Mouse (Mus musculus) kidney, adult 2 months (tissue): ENCODE data around the gene Tipin. TPM values are rescaled to one million over a fixed set of nuclear protein-coding genes. Genes with fewer than 3 reads are reported as not detected.

Experiments
- DNase-seq: peaks from one replicate; pipeline ENCODE4 v3.0.0; 2021
- H3K27ac ChIP-seq: fragments of 200-500 bp; 2 replicates; pipeline ENCODE4 v1.5.1; 2012; ENCODE audit warnings: low read depth, low read length, control low read depth, inconsistent platforms; ENCODE audit not compliant: insufficient read depth
- H3K27me3 ChIP-seq: fragments of 200-500 bp; replicated peaks from 2 replicates; pipeline ENCODE4 v1.6.1; 2012; ENCODE audit warnings: mild to moderate bottlenecking, moderate library complexity, low read length, inconsistent platforms; ENCODE audit not compliant: control insufficient read depth, insufficient read depth
- H3K36me3 ChIP-seq: fragments of 200-500 bp; 2 replicates; pipeline ENCODE4 v1.6.1; 2012; ENCODE audit warnings: mild to moderate bottlenecking, moderate library complexity, low read length, inconsistent platforms; ENCODE audit not compliant: control insufficient read depth, insufficient read depth
- H3K4me1 ChIP-seq: fragments of 200-500 bp; 2 replicates; pipeline ENCODE4 v1.6.1; 2011; ENCODE audit warnings: low read length; ENCODE audit not compliant: control insufficient read depth, insufficient read depth
- H3K4me3 ChIP-seq: fragments of 200-500 bp; 2 replicates; pipeline ENCODE4 v1.5.1; 2011; ENCODE audit warnings: mild to moderate bottlenecking, low read depth, low read length, control low read depth; ENCODE audit not compliant: insufficient read depth
- CTCF ChIP-seq: fragments of 200-500 bp; conservative IDR thresholded peaks from 2 replicates; pipeline ENCODE4 v1.5.1; 2011; ENCODE audit warnings: low read depth, mild to moderate bottlenecking, control low read depth, low read length, moderate library complexity, mixed read lengths; ENCODE audit not compliant: insufficient read depth, insufficient read length
- POLR2A ChIP-seq: fragments of 200-500 bp; IDR thresholded peaks from one replicate; pipeline ENCODE4 v1.6.1; 2011; ENCODE audit warnings: low read depth, low read length, control low read depth
- WGBS: fragments of 180-500 bp; shearing (Covaris S2); methylation state at CpG from one replicate; pipeline ENCODE4 v1.1.7; 2018; 5-methylcytosine and 5-hydroxymethylcytosine counted together
- polyA plus RNA-seq: library from polyadenylated mRNA; depleted of rRNA; stranded (reverse); fragments of >200 nt; gene quantifications from 2 replicates; pipeline ENCODE4 v1.2.3, GENCODE M21; 2012; rRNA removed

Gene Tipin
- polyA plus RNA-seq, 1 experiment: 5.5 TPM

DNA sequence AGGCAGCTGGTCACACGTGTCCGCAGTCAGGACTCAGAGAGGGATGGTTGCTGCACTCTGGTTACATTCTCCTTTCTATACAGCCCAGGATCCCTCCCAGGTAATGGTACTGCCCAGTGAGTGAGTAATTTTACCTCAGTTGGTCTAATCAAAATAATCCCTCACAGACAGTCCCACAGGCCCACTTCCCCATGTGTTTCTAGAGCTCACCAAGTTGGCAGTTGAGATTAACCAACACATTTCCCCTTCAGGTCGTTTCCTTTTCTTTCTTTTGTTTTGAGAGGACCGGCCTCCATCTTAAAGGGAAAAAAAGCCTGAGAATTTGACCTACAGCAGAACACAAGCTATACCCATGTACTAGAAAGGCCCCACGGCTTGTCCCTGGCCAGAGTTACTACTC lies 64.5 kb downstream of the Tipin start:
- Histone ChIP-seq H3K36me3 (no peaks in the 10 kb centered on the region), H3K4me3 (no peak overlapping the region), H3K4me1 (no peaks in the 10 kb centered on the region), H3K27ac (no peak overlapping the region), H3K27me3 (no peaks in the 10 kb centered on the region)
- TF ChIP-seq CTCF: no peak
- TF ChIP-seq POLR2A: no peak
- DNase-seq: no peak
- WGBS: 61% methylated on average over 5 of the region's 5 CpGs

DNA sequence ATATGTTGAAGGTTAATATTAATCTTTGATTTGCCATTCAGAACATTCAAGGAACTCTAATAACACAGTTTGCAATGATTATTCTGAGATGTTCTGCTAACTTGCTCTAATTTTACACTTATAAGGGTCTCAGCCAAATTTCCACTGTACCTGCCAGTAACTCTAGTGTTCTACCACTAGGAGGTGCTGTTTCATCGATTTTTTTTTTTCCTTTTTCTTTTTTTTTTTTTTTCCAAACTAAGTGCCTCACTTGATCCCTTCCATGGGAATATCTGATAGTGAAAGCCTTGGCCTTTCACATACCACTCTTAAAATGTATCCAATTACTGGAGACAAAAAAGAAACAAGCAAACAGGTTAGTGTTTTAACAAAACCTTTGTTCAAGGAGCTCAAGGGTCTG lies 66.0 kb downstream of the Tipin start:
- H3K27me3 ChIP-seq: no peaks in the 10 kb centered on the region
- TF ChIP-seq POLR2A (no peak), CTCF (no peak)
- WGBS: 0% methylated on average over 1 of the region's 1 CpGs
- no peaks in the 10 kb centered on the region for H3K4me1 ChIP-seq
- H3K36me3 ChIP-seq: no peaks in the 10 kb centered on the region
- DNase-seq: no peak
- H3K4me3 ChIP-seq: no peak overlapping the region
- H3K27ac ChIP-seq: no peak overlapping the region

DNA sequence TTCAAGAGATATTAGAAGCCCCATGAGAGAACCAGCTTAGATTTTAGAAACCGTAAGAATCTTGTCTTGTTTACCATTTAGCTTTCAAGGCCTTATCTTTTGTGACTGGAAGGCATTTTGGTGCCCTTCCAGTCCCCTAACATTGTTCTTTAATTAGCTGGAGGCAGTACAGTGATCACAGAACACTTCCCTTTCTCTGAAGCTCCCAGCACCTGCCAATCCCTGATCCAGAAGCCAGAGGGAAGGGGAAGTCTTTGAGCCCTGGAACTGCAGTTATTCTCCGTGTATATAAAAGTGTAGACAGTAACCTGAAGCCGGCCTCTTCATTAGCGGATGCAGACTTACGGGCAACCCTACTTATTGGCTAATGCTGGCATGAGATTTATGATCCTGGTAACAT lies 68.1 kb downstream of the Tipin start:
- H3K27ac ChIP-seq: no peak overlapping the region
- DNase-seq: no peak
- no peaks in the 10 kb centered on the region for H3K4me1 ChIP-seq
- H3K4me3 ChIP-seq: no peak overlapping the region
- no peaks in the 10 kb centered on the region for H3K27me3 ChIP-seq
- TF ChIP-seq CTCF: no peak
- TF ChIP-seq POLR2A: no peak
- 67% methylated on average over 5 of the region's 5 CpGs for WGBS
- H3K36me3 ChIP-seq: no peaks in the 10 kb centered on the region

DNA sequence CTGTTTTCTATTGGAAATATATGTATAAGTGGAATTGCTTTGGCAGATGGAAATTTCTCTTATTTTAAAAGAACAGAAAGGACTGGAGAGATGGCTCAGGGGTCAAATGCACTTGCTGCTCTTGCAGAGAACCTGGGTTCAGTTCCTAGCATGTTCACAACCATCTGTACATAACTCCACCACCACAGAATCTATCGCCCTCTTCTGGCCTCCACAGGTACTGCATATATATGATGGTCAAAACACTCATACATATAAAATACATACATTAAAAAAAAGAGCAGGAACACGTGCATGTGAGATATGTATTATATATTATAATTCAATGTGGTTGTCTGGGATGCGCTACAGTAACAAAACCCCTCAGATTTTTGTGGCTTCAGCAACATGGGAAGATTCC lies 69.8 kb downstream of the Tipin start:
- DNase-seq: no peak
- Histone ChIP-seq H3K27ac (no peak overlapping the region), H3K4me1 (no peaks in the 10 kb centered on the region), H3K4me3 (no peak overlapping the region), H3K27me3 (no peaks in the 10 kb centered on the region), H3K36me3 (no peaks in the 10 kb centered on the region)
- WGBS: 52% methylated on average over 3 of the region's 3 CpGs
- no peak for TF ChIP-seq POLR2A
- peak; percentile 29; the same call in 1 of the 2 replicates for TF ChIP-seq CTCF

Other genes starting within 250 kb of the Tipin start
- 5.1 and 6.9 TPM in 2 replicates for gene Lctl, start 164.4 kb upstream of the Tipin start, polyA plus RNA-seq
- 0.35 and 0.77 TPM in 2 replicates for gene Zwilch, start 108.5 kb upstream of the Tipin start, polyA plus RNA-seq
- 373 and 421 TPM in 2 replicates for gene Rpl4, start 108.2 kb upstream of the Tipin start, polyA plus RNA-seq
- 15.8 and 24.9 TPM in 2 replicates for gene Snapc5, start 102.3 kb upstream of the Tipin start, polyA plus RNA-seq
- gene Uchl4, start 46.4 kb upstream of the Tipin start, polyA plus RNA-seq: 0.11 and 0.15 TPM in 2 replicates
- 40.8 and 46.3 TPM in 2 replicates for gene Map2k1, start 27.9 kb upstream of the Tipin start, polyA plus RNA-seq
- 13.0 and 13.6 TPM in 2 replicates for gene Dis3l, start 59.7 kb downstream of the Tipin start, polyA plus RNA-seq
- gene Megf11, start 104.0 kb downstream of the Tipin start, polyA plus RNA-seq: 0.16 and 0.23 TPM in 2 replicates